Mouse (Mus musculus) neural tube, postnatal 0 days (tissue): Measurements from ENCODE around the gene Cdkal1. TPM values are rescaled to one million over a fixed set of nuclear protein-coding genes. Genes with fewer than 3 reads are reported as not detected.

Experiments used
- polyA plus RNA-seq: library from polyadenylated mRNA; unstranded; fragments of >200 nt; fragmentation: Nextera tagmentation; extraction: Ambion mirVana; gene quantifications from 2 replicates; pipeline ENCODE4 v1.2.1, GENCODE M21; 2015

Cdkal1 gene
- 15.9 and 17.3 TPM in 2 replicates for polyA plus RNA-seq

GRCm38 (mm10) chr13:29855281-29856031 lies at the start of gene Cdkal1:
Gene Cdkal1, minus strand, starts transcription at chr13:29855674.

Other genes with a start within 250 kb of the Cdkal1 start
- gene E2f3, start 130.4 kb upstream of the Cdkal1 start, polyA plus RNA-seq, result 3.2 and 3.5 TPM in 2 replicates